Mouse (Mus musculus) embryonic facial prominence, embryonic 14.5 days (tissue): ENCODE results near the gene Zswim5. TPM values are rescaled to one million over a fixed set of nuclear protein-coding genes. Genes with fewer than 3 reads are reported as not detected.

Experiments used
- ATAC-seq: fragments of 200-750 bp; cut with Nextera tagmentation; 2 replicates; pipeline ENCODE4 v1.8.0; 2017; ENCODE audit warnings: low read depth, moderate number of reproducible peaks, moderate TSS enrichment
- DNase-seq: peaks from one replicate; pipeline ENCODE4 v3.0.0-alpha.2; 2015; ENCODE audit warnings: low spot score
- H3K27ac ChIP-seq: fragments of 300-500 bp; sonication (generic); replicated peaks from 2 replicates; pipeline ENCODE4 v1.5.1; 2014; ENCODE audit warnings: low read depth, mild to moderate bottlenecking, low read length, moderate library complexity
- H3K27me3 ChIP-seq: fragments of 300-500 bp; sonication (generic); replicated peaks from 2 replicates; pipeline ENCODE4 v1.6.1; 2014; ENCODE audit warnings: low read length; ENCODE audit not compliant: control insufficient read depth, insufficient read depth
- H3K36me3 ChIP-seq: fragments of 300-500 bp; sonication (generic); 2 replicates; pipeline ENCODE4 v1.6.1; 2014; ENCODE audit warnings: low read length, mixed read lengths; ENCODE audit not compliant: control insufficient read depth, insufficient read depth
- H3K4me1 ChIP-seq: fragments of 300-500 bp; sonication (generic); 2 replicates; pipeline ENCODE4 v1.6.1; 2014; ENCODE audit warnings: antibody characterized with exemption, low read length; ENCODE audit not compliant: control insufficient read depth, insufficient read depth
- H3K4me2 ChIP-seq: fragments of 300-500 bp; sonication (generic); 2 replicates; pipeline ENCODE4 v1.6.1; 2014; ENCODE audit warnings: low read depth, mild to moderate bottlenecking, low read length, moderate library complexity, mixed read lengths
- H3K4me3 ChIP-seq: fragments of 300-500 bp; sonication (generic); 2 replicates; pipeline ENCODE4 v1.5.1; 2014; ENCODE audit warnings: low read depth, mild to moderate bottlenecking, low read length
- H3K9ac ChIP-seq: fragments of 300-500 bp; sonication (generic); 2 replicates; pipeline ENCODE4 v1.6.1; 2014; ENCODE audit warnings: low read depth, mild to moderate bottlenecking, low read length, moderate library complexity, mixed read lengths
- H3K9me3 ChIP-seq: fragments of 300-500 bp; sonication (generic); 2 replicates; pipeline ENCODE4 v1.6.1; 2016; ENCODE audit warnings: low read length; ENCODE audit not compliant: control insufficient read depth
- WGBS: fragments of 180-500 bp; shearing (Covaris S2); extraction: QIAGEN DNeasy Blood & Tissue Kit; methylation state at CpG from one replicate; pipeline ENCODE4 v1.1.7; 2014; 5-methylcytosine and 5-hydroxymethylcytosine counted together
- polyA plus RNA-seq: library from polyadenylated mRNA; unstranded; fragments of >200 nt; fragmentation: Nextera tagmentation; extraction: Ambion mirVana; gene quantifications from 2 replicates; pipeline ENCODE4 v1.2.1, GENCODE M21; 2014

The Zswim5 gene
- polyA plus RNA-seq, 1 experiment from 2014 or later, result 0.54 TPM

DNA sequence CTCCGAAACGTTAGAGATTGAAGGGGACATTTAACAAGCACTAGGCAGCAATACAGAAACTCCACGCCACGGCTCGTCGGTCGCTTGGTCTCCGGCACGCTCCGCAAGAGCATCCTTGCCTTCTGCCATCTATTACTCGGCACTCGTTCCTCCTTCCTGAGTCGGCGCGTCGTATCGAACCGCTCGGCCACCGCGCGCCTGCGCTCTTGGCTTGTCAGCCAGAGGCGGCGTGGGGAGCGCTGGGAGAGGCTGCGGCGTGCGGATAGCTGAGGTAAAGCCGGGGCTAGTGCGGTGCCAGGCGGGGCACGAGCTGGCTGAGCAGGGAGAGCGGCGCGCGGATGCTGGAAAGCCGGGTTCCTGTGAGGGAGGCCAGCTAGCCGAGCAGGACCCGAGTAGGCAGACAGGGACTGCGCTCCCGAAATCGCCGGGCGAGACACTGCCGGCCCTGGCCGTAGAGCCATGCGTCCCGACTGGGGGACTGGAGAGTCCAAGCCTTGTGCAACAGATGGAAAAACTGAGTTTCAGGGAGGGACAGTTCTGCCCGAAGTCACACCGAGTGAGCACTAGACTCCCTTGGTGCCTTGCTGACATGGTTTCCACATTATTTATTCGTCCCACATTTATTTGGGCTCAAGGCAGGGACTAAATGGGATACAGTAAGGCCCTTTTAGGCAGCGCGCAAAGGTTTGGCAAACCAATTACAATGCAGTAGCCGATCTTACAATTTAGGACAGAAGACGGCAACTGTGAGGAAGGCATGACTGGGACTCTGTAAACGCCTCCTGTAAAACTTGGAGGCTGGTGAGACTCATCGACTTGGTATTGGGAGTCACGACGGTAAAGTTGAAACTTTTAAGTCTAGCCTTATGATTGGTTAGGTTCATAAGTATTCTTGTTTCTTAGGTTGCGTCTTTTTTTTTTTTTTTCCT, 142.3 kb downstream of the Zswim5 start, which contains the start of gene Eif2b3:
Gene Eif2b3, plus strand, starts transcription at position 197 of the 929 bp plus-strand sequence.
- Histone ChIP-seq H3K9me3 (no peaks in the 10 kb centered on the region), H3K4me3 (peak within 1 kb of the TSS; percentile 66), H3K4me2 (peak within 1 kb of the TSS; percentile 72), H3K36me3 (peaks cover 25% of the 10 kb centered on the region), H3K4me1 (peaks cover 10% of the 10 kb centered on the region; the same call in 1 of the 2 replicates), H3K27ac (no peak within 1 kb of the TSS), H3K27me3 (no peaks in the 10 kb centered on the region), H3K9ac (peak within 1 kb of the TSS; percentile 86)
- ATAC-seq (peak; percentile 98), DNase-seq (peak; percentile 97)
- under 1% methylated on average over 58 of the region's 61 CpGs for WGBS

DNA sequence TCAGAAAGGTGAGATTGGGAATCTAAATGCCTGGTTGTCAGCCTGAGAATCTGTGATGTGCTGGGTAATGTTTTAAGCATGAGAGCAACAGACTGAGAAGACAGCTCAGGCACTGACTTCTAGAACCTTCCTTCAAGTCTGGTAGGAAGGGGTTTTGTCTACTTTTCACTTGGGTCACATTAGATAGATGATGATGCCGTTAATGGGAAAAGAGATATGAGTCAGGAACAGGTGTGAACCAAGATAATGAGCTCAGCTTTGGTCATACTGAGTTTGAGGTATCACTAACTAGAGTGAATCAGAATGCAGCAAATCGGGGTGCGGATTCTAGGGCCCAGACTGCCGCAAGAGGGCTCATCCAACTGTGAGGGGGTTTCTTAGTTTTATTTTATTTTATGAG, 146.3 kb downstream of the Zswim5 start:
- Histone ChIP-seq H3K36me3 (peaks cover 43% of the 10 kb centered on the region), H3K9ac (no peak overlapping the region), H3K27me3 (no peaks in the 10 kb centered on the region), H3K4me1 (peaks cover 10% of the 10 kb centered on the region; the same call in 1 of the 2 replicates), H3K27ac (no peak overlapping the region), H3K4me2 (no peak overlapping the region), H3K9me3 (no peaks in the 10 kb centered on the region), H3K4me3 (no peak overlapping the region)
- WGBS, result 97% methylated on average over 4 of the region's 4 CpGs
- DNase-seq (no peak), ATAC-seq (no peak)

DNA sequence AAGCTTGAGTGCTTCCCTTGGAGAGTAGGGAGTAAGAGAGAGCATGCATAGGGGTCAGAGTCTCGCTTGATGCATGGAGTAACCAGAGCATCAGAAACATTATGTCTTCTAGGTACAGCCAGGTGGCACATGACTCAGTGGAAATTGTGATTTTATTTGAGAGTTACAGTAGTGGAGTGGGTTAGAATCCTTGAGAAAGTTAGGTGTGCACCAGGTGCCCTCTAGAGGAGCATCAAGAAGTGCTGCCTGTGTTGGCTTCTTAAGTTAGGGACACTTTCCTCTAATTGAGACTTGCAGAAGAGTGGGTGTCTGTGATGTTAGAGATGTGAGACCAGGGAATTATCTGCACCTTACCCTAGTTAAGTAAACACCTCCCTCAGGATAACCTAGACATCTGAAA, 153.9 kb downstream of the Zswim5 start:
- Histone ChIP-seq H3K27ac (no peak overlapping the region), H3K4me1 (no peaks in the 10 kb centered on the region), H3K9ac (no peak overlapping the region), H3K27me3 (no peaks in the 10 kb centered on the region), H3K4me2 (no peak overlapping the region), H3K9me3 (no peaks in the 10 kb centered on the region), H3K36me3 (peaks cover 27% of the 10 kb centered on the region), H3K4me3 (no peak overlapping the region)
- no peak for ATAC-seq
- DNase-seq, result no peak
- WGBS, result 92% methylated on average over 1 of the region's 1 CpGs

Other genes starting within 250 kb of the Zswim5 start
- gene Nasp, start 249.4 kb upstream of the Zswim5 start, polyA plus RNA-seq, result 99.2 and 113 TPM in 2 replicates
- gene Akr1a1, start 225.7 kb upstream of the Zswim5 start, polyA plus RNA-seq, result 762 and 846 TPM in 2 replicates
- 1,105 and 1,130 TPM in 2 replicates for gene Prdx1, start 191.8 kb upstream of the Zswim5 start, polyA plus RNA-seq
- 8.2 and 10.5 TPM in 2 replicates for gene Mmachc, start 169.0 kb upstream of the Zswim5 start, polyA plus RNA-seq
- 24.2 and 24.8 TPM in 2 replicates for gene Ccdc163, start 168.9 kb upstream of the Zswim5 start, polyA plus RNA-seq
- 6.2 and 8.5 TPM in 2 replicates for gene Tesk2, start 156.4 kb upstream of the Zswim5 start, polyA plus RNA-seq
- 29.8 and 32.2 TPM in 2 replicates for gene Toe1, start 69.7 kb upstream of the Zswim5 start, polyA plus RNA-seq
- 8.2 and 10.2 TPM in 2 replicates for gene Mutyh, start 69.7 kb upstream of the Zswim5 start, polyA plus RNA-seq
- gene Hpdl, start 55.7 kb upstream of the Zswim5 start, polyA plus RNA-seq, result 1.1 and 1.2 TPM in 2 replicates
- gene Urod, start 117.0 kb downstream of the Zswim5 start, polyA plus RNA-seq, result 74.0 and 77.1 TPM in 2 replicates
- gene Hectd3, start 117.9 kb downstream of the Zswim5 start, polyA plus RNA-seq, result 9.1 and 9.8 TPM in 2 replicates
- gene Eif2b3, start 142.0 kb downstream of the Zswim5 start, polyA plus RNA-seq, result 38.6 and 48.4 TPM in 2 replicates
- 9.0 and 11.0 TPM in 2 replicates for gene Ptch2, start 218.7 kb downstream of the Zswim5 start, polyA plus RNA-seq
- gene Btbd19, start 248.3 kb downstream of the Zswim5 start, polyA plus RNA-seq, result 6.6 and 7.0 TPM in 2 replicates
- 0.30 and 0.84 TPM in 2 replicates for gene Tctex1d4, start 249.4 kb downstream of the Zswim5 start, polyA plus RNA-seq